Mouse (Mus musculus) retina, postnatal 1 day (tissue): ENCODE measurements around the gene Ip6k3.

Source experiments
- DNase-seq: peaks from one replicate; pipeline ENCODE4 v3.0.0-alpha.2; 2012

Gene Ip6k3

GRCm38 (mm10) chr17:27167545-27167944 lies at the start of gene Ip6k3:
Gene Ip6k3, minus strand, starts transcription at chr17:27167795.
- peak; percentile 29 for DNase-seq

- DNase-seq = peak; percentile 90
Observed at GRCm38 (mm10) chr17:27212768-27213525, 45.4 kb upstream of the Ip6k3 start.

DNA sequence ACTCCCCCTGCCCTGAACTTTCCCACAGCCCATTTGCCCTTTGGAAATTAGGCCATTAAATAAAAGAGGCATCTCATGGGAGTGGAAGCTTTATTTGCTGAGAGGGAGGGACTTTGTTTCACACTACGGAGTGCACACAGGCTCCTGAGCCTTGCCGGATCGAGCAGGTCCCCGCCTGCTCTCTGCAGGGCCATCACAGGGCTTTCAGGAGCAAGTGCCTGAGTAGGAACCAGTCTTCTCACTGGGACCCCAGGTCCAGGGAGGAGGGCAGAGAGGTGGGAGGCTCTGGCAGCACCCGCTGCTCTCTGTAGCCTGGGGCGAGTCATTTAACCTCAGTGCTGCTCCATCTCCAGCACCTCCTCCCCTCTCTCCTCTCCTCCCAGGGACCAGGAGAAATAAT lies 44.4 kb upstream of the Ip6k3 start:
- peak; percentile 38 for DNase-seq

GRCm38 (mm10) chr17:27207113-27207707 lies 39.6 kb upstream of the Ip6k3 start:
- no peak for DNase-seq

DNA sequence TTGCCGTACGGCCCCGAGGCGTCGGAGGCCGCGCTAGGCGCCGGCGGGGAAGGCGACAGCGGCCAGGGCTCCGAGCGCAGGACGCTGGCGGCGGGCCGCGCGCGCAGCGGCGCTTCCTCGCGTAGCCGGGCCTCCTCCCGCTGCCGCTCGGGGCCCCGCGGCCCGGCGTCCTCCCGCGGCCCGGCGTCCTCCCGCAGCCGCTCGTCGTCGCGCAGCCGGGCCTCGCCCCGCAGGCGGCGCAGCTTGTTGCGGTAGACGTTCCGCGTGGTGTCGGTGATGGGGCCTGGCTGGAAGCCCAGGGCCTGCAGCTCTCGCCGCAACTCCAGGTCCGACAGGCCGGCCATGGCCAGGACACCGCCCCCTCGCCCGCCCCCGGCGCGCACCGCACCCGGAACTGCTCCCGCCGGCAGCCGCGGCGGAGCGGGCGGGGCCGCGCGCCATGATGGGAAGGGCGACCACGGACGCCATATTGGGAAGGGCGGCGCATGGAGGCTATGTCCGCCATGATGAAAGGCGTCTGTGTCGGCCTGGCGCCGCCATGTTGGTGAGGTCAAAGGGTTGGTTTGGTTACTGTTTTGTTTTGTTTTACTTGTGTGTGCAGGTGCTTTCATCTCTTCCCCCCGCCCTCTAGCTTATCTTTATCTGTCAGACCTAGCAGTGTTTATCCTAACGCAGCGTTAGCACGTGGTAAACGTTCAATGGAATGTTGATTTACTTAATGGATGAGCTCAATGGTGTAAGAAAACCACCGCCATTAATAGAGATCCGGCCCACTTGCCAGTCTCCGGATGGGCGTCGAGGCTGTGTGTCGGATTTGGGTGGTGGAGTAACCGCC lies 36.7 kb upstream of the Ip6k3 start, which contains the start of gene Lemd2:
Lemd2 (minus strand) TSS at position 395 of the 835 bp plus-strand sequence.
- DNase-seq = peak; percentile 96

- no peak for DNase-seq
Observed at GRCm38 (mm10) chr17:27203358-27204074, 35.9 kb upstream of the Ip6k3 start.

GRCm38 (mm10) chr17:27202919-27203357 lies 35.3 kb upstream of the Ip6k3 start:
- no peak for DNase-seq

DNA sequence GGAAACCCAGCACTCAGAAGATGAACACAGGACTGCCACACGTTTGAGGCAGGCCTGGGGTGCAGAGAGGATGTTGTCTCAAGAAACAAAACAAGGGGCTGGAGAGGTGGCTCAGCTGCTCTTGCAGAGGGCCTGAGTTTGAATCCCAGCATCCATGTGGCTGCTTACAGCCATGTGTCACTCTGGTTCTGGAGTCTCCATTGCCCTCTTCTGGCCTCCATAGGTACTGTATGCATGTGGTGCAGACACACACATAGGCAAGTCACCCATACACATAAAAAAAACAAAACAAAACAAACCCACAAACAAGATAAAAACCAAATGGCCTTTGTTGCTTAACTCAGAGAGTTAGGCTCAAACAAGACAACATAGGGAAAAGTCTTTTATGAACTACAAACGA lies 34.4 kb upstream of the Ip6k3 start:
- DNase-seq = peak; percentile 40

GRCm38 (mm10) chr17:27200801-27201200 lies 33.2 kb upstream of the Ip6k3 start:
- no peak for DNase-seq

DNA sequence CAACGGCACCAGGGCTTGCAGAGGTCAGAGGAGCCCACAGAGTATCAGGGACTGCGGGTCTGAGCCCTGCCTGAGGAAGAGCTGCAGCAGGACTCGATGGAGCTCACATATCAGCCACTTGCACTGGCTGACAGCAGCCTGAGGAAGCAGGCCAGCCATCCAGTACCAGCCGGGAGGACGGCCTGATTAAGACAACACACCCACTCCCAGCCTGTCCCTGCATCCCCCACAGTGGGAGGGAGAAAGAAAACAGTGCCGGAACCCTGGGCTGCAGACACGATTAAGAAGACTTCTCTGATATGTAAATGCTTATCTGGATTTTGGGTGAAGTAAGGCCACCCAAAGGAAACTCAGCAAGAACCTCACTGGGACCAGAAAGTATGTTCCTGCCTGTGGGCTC lies 32.3 kb upstream of the Ip6k3 start:
- DNase-seq = no peak

DNA sequence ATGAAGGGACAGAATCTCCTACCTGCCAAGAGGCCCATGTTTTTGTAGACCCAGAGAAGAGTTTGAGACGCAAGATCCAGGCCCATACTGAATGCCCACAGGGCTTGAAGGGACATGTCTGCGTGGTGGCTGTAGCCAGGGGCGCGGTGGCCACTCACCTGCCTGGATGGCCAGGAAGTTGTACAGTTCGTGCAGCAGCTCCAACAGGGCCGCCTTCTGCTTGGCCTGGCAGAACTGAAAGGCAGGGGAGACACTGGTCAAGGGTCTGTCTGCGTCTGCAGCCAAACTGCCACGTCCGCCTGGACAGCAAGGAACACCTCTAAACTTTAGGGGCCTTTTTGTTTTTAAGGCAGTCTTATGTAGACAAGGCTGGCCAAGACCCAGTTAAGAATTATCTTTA lies 31.6 kb upstream of the Ip6k3 start:
- DNase-seq = no peak

- DNase-seq = peak; percentile 69
Observed at GRCm38 (mm10) chr17:27196206-27196605, 28.6 kb upstream of the Ip6k3 start.

- DNase-seq = peak; percentile 34
Observed at GRCm38 (mm10) chr17:27194258-27195185, 26.9 kb upstream of the Ip6k3 start.

DNA sequence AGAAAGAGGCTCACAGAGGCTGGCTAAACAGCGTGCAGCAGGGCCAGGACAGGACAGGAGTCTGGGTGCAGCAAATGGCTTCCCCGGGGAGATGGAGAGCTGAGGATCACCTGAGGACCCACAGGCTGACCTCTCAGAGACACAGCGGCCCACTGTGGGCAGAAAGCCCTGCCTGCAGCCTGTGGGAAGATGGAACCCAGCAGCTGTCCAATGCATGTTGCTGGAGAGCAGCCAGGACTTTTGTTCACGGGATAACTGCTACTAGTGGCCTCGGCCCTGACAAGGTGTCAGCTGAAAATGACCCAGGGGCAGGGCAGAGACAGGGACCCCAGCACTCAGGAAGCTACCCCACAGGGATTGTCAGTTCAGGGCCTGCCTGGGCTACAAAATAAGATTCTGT lies 24.2 kb upstream of the Ip6k3 start:
- no peak for DNase-seq

- DNase-seq = no peak
Observed at GRCm38 (mm10) chr17:27191189-27191588, 23.6 kb upstream of the Ip6k3 start.

DNA sequence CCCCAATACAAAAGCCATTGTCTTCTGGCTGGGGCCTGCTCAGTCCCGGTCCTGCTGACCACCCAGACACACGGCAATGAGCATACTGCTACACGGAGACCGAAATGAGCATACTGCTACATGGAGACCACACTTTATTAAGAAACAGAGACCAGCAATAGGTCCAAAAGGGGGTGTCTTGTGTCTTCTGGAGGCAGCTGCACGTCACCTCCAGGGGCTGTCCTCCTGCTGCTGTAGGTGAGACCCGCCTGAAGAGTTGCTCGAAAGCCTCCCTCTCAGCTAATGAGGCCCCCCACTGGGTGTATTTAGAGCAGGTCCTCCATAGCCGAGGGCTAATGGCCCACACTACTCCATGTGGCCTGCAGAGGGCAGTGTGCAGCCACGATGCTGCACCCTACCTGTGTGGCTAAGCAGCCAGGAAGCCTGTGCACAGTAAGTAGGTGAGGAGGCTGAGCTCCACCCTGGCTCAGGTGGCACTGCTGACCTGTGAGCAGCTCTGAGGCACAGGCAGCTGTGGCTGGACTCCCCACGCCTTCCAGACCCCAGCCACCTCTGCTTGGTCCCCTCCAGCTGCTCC lies 22.1 kb upstream of the Ip6k3 start:
- peak; percentile 91 for DNase-seq

GRCm38 (mm10) chr17:27188883-27189282 lies 21.3 kb upstream of the Ip6k3 start:
- DNase-seq = no peak

GRCm38 (mm10) chr17:27187059-27187458 lies 19.5 kb upstream of the Ip6k3 start:
- DNase-seq = no peak

DNA sequence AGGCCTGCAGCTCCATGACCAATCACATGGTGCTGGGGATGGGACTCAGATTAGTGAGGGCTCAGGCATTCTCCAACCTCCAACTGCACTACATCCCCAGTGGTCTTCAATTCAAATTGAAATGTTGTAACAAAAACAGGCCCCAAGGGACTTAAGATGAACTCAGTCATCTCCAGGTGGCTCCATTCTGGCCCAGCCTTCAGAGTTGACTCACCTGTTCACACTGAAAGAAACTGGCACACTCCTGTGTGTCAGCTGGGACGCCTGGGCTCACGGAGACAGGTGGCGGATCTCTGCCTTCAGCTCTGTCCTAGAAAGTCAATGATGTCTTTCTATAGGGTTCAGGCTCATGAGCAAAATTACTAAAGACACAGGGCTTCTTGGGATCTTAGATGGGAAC lies 18.5 kb upstream of the Ip6k3 start:
- no peak for DNase-seq

DNA sequence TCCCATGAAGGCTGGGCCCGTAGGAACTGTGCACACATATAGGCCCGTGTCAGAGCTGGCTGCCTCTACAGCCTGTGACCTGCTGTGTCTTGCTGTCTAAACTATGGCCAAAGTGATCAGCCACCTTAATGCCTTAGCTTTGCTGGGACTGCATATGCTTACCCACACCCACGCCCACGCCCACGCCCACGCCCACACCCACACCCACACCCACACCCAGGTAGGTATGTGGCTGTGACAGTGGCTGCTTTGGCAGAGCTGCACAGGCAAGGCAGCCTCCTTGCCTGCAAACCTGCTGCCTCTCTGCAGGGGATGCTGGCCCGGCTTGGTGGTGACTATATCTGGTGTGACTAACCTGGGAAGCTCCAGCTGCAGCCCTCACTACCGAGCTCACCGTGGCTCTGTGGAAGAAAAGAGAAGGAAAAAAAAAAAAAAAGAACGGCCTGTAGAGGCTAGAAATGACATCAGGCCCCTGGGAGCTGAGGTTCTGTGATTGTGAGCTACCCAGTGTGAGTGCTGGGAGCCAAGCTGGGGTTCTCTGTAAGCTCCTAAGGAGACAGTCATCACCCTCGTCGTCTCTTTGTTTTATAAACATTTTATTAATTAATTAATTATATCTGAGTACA lies 16.2 kb upstream of the Ip6k3 start:
- DNase-seq = no peak

DNA sequence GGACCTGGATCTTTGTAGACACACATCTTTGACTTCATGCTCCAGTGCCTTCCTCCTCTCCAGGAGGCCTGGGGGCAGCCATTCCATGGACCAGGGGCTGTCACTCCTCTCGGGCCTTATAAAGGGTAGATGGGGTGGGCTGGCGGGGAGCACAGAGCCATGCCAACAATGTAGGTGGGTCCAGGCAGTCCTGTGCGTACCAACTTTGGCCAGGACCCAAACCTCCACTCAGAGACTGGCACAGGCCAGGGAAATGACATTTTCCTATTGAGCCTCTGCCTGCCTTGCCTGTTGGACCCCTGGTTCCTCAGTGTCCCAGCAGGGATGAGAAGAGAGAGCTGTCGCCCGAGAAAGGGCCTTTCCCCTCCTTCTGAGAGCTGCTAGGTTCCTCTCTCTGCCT lies 14.8 kb upstream of the Ip6k3 start:
- no peak for DNase-seq
